Mouse (Mus musculus) liver, embryonic 14.5 days (tissue): ENCODE measurements at regions not wholly inside any gene's neighbourhood (a gene's known extent, or its start where the extent isn't known, plus 50 kb on each side); places are given as distances from the start of the nearest gene placed in this dataset.

Experiments used
- CTCF ChIP-seq: IDR thresholded peaks from 2 replicates; pipeline ENCODE4 v1.5.1; 2016; ENCODE audit warnings: antibody characterized with exemption, low read depth, control low read depth
- EP300 ChIP-seq: IDR thresholded peaks from 2 replicates; pipeline ENCODE4 v1.6.1; 2016; ENCODE audit warnings: antibody characterized with exemption, low read depth

- TF ChIP-seq CTCF (no peak), EP300 (no peak)
These were observed 273.4 kb upstream of the Ptger4 start for GRCm38 (mm10) chr15:5517244-5517966.
